Comparison of ENCODE assay signal across 30 mouse cellular contexts in genomic region chr12:100635601-100636298, GRCm38 (mm10).
A peak's percentile ranks its signal among the peaks of the same experiment; 100 is the strongest.
DNase-seq lines count a peak whose midpoint lies in the region; ATAC-seq and TF ChIP-seq lines count a peak whose summit lies in the region.
"Had no signal": no experiment of that assay in that cellular context is flagged by ENCODE, and none has a peak within 500 bp of the region (broad histone marks: within the 10 kb centered on the region; RNA-seq: fewer than 3 reads in every experiment).

No protein-coding gene starts in this region.

- no peaks in the 10 kb centered on the region for H3K4me1 ChIP-seq in liver, embryonic 11.5 days (replicated peaks; ENCODE audit: control insufficient read depth, insufficient read depth, low read length)
- no peaks in the 10 kb centered on the region for H3K4me1 ChIP-seq in liver, postnatal 0 days (ENCODE audit: insufficient read depth)
- H3K4me1 ChIP-seq in stomach, postnatal 0 days (replicated peaks; ENCODE audit: control insufficient read depth, insufficient read depth) = no peaks in the 10 kb centered on the region
- H3K4me1 ChIP-seq: hindbrain, embryonic 15.5 days; intestine, embryonic 15.5 days had no signal

- DNase-seq in frontal cortex, adult 2 months (ENCODE audit: extremely low spot score in 1 of 2, low spot score in 1 of 2) = peak; percentile 11 to 43
- DNase-seq in frontal cortex, postnatal 14 days (ENCODE audit: low spot score in 2 of 2) = no peak
- no peak for DNase-seq in liver, embryonic 11.5 days (ENCODE audit: low spot score)
- DNase-seq in liver, postnatal 0 days = no peak
- no peak for DNase-seq in gastrocnemius, adult 8-10 months (ENCODE audit: low spot score in 2 of 2)
- no peak for DNase-seq in stomach, postnatal 0 days (ENCODE audit: low spot score)
- DNase-seq: adrenal gland, adult 8-10 months; adrenal gland, postnatal 36 days; B cell, adult 2 months; cerebellum, adult 11 months; cerebellum, adult 2 months; cerebellum, adult 9-11 months; cerebellum, postnatal 25 days; embryo, embryonic 11 days; gastrocnemius, adult 2 months; gastrocnemius, postnatal 25 days; heart, adult 2 months; kidney, adult 11 months had no signal

- no peaks in the 10 kb centered on the region for H3K9me3 ChIP-seq in liver, embryonic 11.5 days (ENCODE audit: control insufficient read depth, low read length)
- H3K9me3 ChIP-seq in liver, postnatal 0 days (ENCODE audit: low read length) = no peaks in the 10 kb centered on the region
- no peaks in the 10 kb centered on the region for H3K9me3 ChIP-seq in stomach, postnatal 0 days (ENCODE audit: control insufficient read depth, low read length)
- H3K9me3 ChIP-seq: embryonic facial prominence, embryonic 10.5 days; embryonic facial prominence, embryonic 13.5 days; forebrain, embryonic 10.5 days; forebrain, embryonic 13.5 days; heart, embryonic 10.5 days; hindbrain, embryonic 12.5 days; hindbrain, embryonic 15.5 days; intestine, embryonic 15.5 days had no signal

- H3K4me3 ChIP-seq in liver, embryonic 11.5 days (ENCODE audit: low read depth, low read length) = no peak overlapping the region
- H3K4me3 ChIP-seq in liver, postnatal 0 days (ENCODE audit: low read depth, low read length) = no peak overlapping the region
- no peak overlapping the region for H3K4me3 ChIP-seq in stomach, postnatal 0 days (ENCODE audit: low read depth, low read length)
- H3K4me3 ChIP-seq: embryonic facial prominence, embryonic 10.5 days; embryonic facial prominence, embryonic 13.5 days; erythroblast, embryonic 14.5 days; forebrain, embryonic 10.5 days; forebrain, embryonic 13.5 days; gastrocnemius, adult 2 months; heart, adult 2 months; heart, embryonic 10.5 days; hindbrain, embryonic 12.5 days; hindbrain, embryonic 15.5 days; intestine, embryonic 15.5 days had no signal

- TF ChIP-seq CTCF in liver, postnatal 0 days (IDR thresholded peaks at IDR 0.05; ENCODE audit: low read depth) = no peak
- TF ChIP-seq CTCF in stomach, postnatal 0 days (IDR thresholded peaks at IDR 0.05; ENCODE audit: low read depth) = no peak

- 0 out of 2 replicates have a peak, but pooled peaks have one; percentile 18 for ATAC-seq in liver, embryonic 11.5 days (replicated peaks; ENCODE audit: low FRiP score)
- ATAC-seq in liver, postnatal 0 days = no peak
- peak; percentile 64 for ATAC-seq in activated CD4-positive, CD25-positive, alpha-beta regulatory T cell, adult 4 months
- ATAC-seq in inflammation-experienced regulatory T-cells, adult 6 months = peak; percentile 41
- ATAC-seq in stomach, postnatal 0 days (ENCODE audit: low FRiP score, low TSS enrichment) = no peak
- ATAC-seq: forebrain, embryonic 13.5 days; forebrain, embryonic 16.5 days; intestine, embryonic 15.5 days had no signal

- no peak overlapping the region for H3K9ac ChIP-seq in liver, embryonic 11.5 days (ENCODE audit: low read depth, low read length)
- H3K9ac ChIP-seq in liver, postnatal 0 days (replicated peaks) = no peak overlapping the region
- no peak overlapping the region for H3K9ac ChIP-seq in stomach, postnatal 0 days (ENCODE audit: low read length)
- H3K9ac ChIP-seq: embryonic facial prominence, embryonic 13.5 days; forebrain, embryonic 13.5 days; hindbrain, embryonic 12.5 days; hindbrain, embryonic 15.5 days; intestine, embryonic 15.5 days had no signal

- 69% methylated on average over 6 of the region's 6 CpGs for WGBS in liver, embryonic 11.5 days
- WGBS in liver, postnatal 0 days (ENCODE audit: insufficient replicate concordance) = 68% methylated on average over 6 of the region's 6 CpGs
- WGBS in stomach, postnatal 0 days = 71% methylated on average over 6 of the region's 6 CpGs

- H3K27ac ChIP-seq in liver, embryonic 11.5 days (ENCODE audit: low read depth, low read length) = no peak overlapping the region
- H3K27ac ChIP-seq in liver, postnatal 0 days (ENCODE audit: low read depth) = no peak overlapping the region
- H3K27ac ChIP-seq in stomach, postnatal 0 days (replicated peaks) = no peak overlapping the region
- H3K27ac ChIP-seq: embryonic facial prominence, embryonic 10.5 days; embryonic facial prominence, embryonic 13.5 days; forebrain, embryonic 10.5 days; forebrain, embryonic 13.5 days; heart, embryonic 10.5 days; hindbrain, embryonic 12.5 days; hindbrain, embryonic 15.5 days; intestine, embryonic 15.5 days had no signal

- H3K36me3 ChIP-seq in liver, embryonic 11.5 days (ENCODE audit: control insufficient read depth, insufficient read depth, low read length) = no peaks in the 10 kb centered on the region
- no peaks in the 10 kb centered on the region for H3K36me3 ChIP-seq in liver, postnatal 0 days (replicated peaks; ENCODE audit: insufficient read depth, low read length)
- no peaks in the 10 kb centered on the region for H3K36me3 ChIP-seq in stomach, postnatal 0 days (ENCODE audit: control insufficient read depth, insufficient read depth, low read length)
- H3K36me3 ChIP-seq: embryonic facial prominence, embryonic 10.5 days; embryonic facial prominence, embryonic 13.5 days; forebrain, embryonic 10.5 days; heart, embryonic 10.5 days; hindbrain, embryonic 12.5 days; hindbrain, embryonic 15.5 days; intestine, embryonic 15.5 days had no signal

- TF ChIP-seq EP300 in liver, postnatal 0 days (IDR thresholded peaks at IDR 0.05; ENCODE audit: low read depth) = no peak
- TF ChIP-seq EP300 in stomach, postnatal 0 days (optimal IDR thresholded peaks at IDR 0.05) = no peak

- no peaks in the 10 kb centered on the region for H3K27me3 ChIP-seq in liver, embryonic 11.5 days (replicated peaks; ENCODE audit: control insufficient read depth, insufficient read depth, low read length)
- no peaks in the 10 kb centered on the region for H3K27me3 ChIP-seq in liver, postnatal 0 days (ENCODE audit: insufficient read depth, low read length)
- H3K27me3 ChIP-seq in stomach, postnatal 0 days (ENCODE audit: control insufficient read depth, insufficient read depth, low read length) = no peaks in the 10 kb centered on the region
- H3K27me3 ChIP-seq: embryonic facial prominence, embryonic 13.5 days; forebrain, embryonic 13.5 days; hindbrain, embryonic 12.5 days; hindbrain, embryonic 15.5 days; intestine, embryonic 15.5 days had no signal

- no peak overlapping the region for H3K4me2 ChIP-seq in liver, embryonic 11.5 days
- H3K4me2 ChIP-seq in liver, postnatal 0 days (ENCODE audit: low read depth, low read length) = no peak overlapping the region
- H3K4me2 ChIP-seq in stomach, postnatal 0 days (replicated peaks; ENCODE audit: low read depth) = no peak overlapping the region
- H3K4me2 ChIP-seq: embryonic facial prominence, embryonic 13.5 days; forebrain, embryonic 13.5 days; hindbrain, embryonic 12.5 days; hindbrain, embryonic 15.5 days; intestine, embryonic 15.5 days had no signal

Comparison
In these comparisons a context has a peak if more than half of its experiments do, and no peak if none do; other contexts are left out.
1. DNase-seq: peak in frontal cortex, adult 2 months (2 of 2); none in frontal cortex, postnatal 14 days (0 of 2), liver, embryonic 11.5 days (single experiment), liver, postnatal 0 days (single experiment), gastrocnemius, adult 8-10 months (0 of 2) and stomach, postnatal 0 days (single experiment).
2. ATAC-seq: peak in liver, embryonic 11.5 days (single experiment), activated CD4-positive, CD25-positive, alpha-beta regulatory T cell, adult 4 months (single experiment) and inflammation-experienced regulatory T-cells, adult 6 months (single experiment); none in liver, postnatal 0 days (single experiment) and stomach, postnatal 0 days (single experiment).